Mouse (Mus musculus) erythroblast, embryonic 14.5 days (primary cell): ENCODE results near the gene Gdf10. TPM values are rescaled to one million over a fixed set of nuclear protein-coding genes. Genes with fewer than 3 reads are reported as not detected.

Experiments
- H3K27me3 ChIP-seq: 2 replicates; pipeline ENCODE4 v1.6.1; 2012; ENCODE audit warnings: inconsistent platforms; ENCODE audit not compliant: control insufficient read depth
- H3K36me3 ChIP-seq: 2 replicates; pipeline ENCODE4 v1.6.1; 2012; ENCODE audit warnings: mild to moderate bottlenecking, inconsistent platforms; ENCODE audit not compliant: control insufficient read depth
- H3K4me1 ChIP-seq: 2 replicates; pipeline ENCODE4 v1.6.1; 2012; ENCODE audit warnings: inconsistent platforms; ENCODE audit not compliant: control insufficient read depth
- H3K4me3 ChIP-seq: replicated peaks from 2 replicates; pipeline ENCODE3; 2012; ENCODE audit warnings: moderate library complexity, mild to moderate bottlenecking, inconsistent platforms
- H3K9me3 ChIP-seq: 2 replicates; pipeline ENCODE4 v1.6.1; 2012; ENCODE audit warnings: low read length, inconsistent platforms, mixed read lengths; ENCODE audit not compliant: control insufficient read depth
- GATA1 ChIP-seq: IDR thresholded peaks from 2 replicates; pipeline ENCODE4 v1.6.1; 2012; ENCODE audit warnings: low read length, inconsistent platforms, mixed read lengths
- TAL1 ChIP-seq: IDR thresholded peaks from 3 replicates; pipeline ENCODE4 v1.6.1; 2012; ENCODE audit warnings: low read length, inconsistent platforms, mixed read lengths
- polyA plus RNA-seq: library from polyadenylated mRNA; stranded (reverse); fragments of >175 nt; gene quantifications from 2 replicates; pipeline ENCODE4 v1.2.3, GENCODE M21; 2012

Gene Gdf10
- not detected in 2 replicates for polyA plus RNA-seq

- H3K27me3 ChIP-seq: peaks cover 39% of the 10 kb centered on the region
- TF ChIP-seq GATA1 (no peak), TAL1 (no peak)
- H3K36me3 ChIP-seq: no peaks in the 10 kb centered on the region
- peak within 1 kb of the TSS; percentile 30 for H3K4me3 ChIP-seq
- H3K9me3 ChIP-seq: no peaks in the 10 kb centered on the region
- no peaks in the 10 kb centered on the region for H3K4me1 ChIP-seq
Measured at GRCm38 (mm10) chr14:33923168-33924070, at the start of gene Gdf10. Gene Gdf10, plus strand, starts transcription at chr14:33923587.

- Histone ChIP-seq H3K4me1 (no peaks in the 10 kb centered on the region), H3K4me3 (no peak overlapping the region), H3K36me3 (no peaks in the 10 kb centered on the region), H3K27me3 (no peaks in the 10 kb centered on the region), H3K9me3 (peaks cover 2% of the 10 kb centered on the region; the same call in 1 of the 2 replicates)
- TF ChIP-seq TAL1 (no peak), GATA1 (no peak)
Measured at GRCm38 (mm10) chr14:33878826-33879225, 44.6 kb upstream of the Gdf10 start.

- Histone ChIP-seq H3K9me3 (peaks cover 2% of the 10 kb centered on the region; the same call in 1 of the 2 replicates), H3K4me3 (no peak overlapping the region), H3K4me1 (no peaks in the 10 kb centered on the region), H3K27me3 (no peaks in the 10 kb centered on the region), H3K36me3 (no peaks in the 10 kb centered on the region)
- no peak for TF ChIP-seq TAL1
- TF ChIP-seq GATA1: no peak
Measured at GRCm38 (mm10) chr14:33880236-33880635, 43.2 kb upstream of the Gdf10 start.

- peaks cover 2% of the 10 kb centered on the region; the same call in 1 of the 2 replicates for H3K9me3 ChIP-seq
- no peaks in the 10 kb centered on the region for H3K36me3 ChIP-seq
- H3K27me3 ChIP-seq: no peaks in the 10 kb centered on the region
- no peak for TF ChIP-seq TAL1
- no peak for TF ChIP-seq GATA1
- H3K4me1 ChIP-seq: no peaks in the 10 kb centered on the region
- H3K4me3 ChIP-seq: no peak overlapping the region
Measured at GRCm38 (mm10) chr14:33881471-33881870, 41.9 kb upstream of the Gdf10 start.

- Histone ChIP-seq H3K27me3 (no peaks in the 10 kb centered on the region), H3K4me3 (no peak overlapping the region), H3K4me1 (no peaks in the 10 kb centered on the region), H3K36me3 (no peaks in the 10 kb centered on the region), H3K9me3 (peaks cover 2% of the 10 kb centered on the region; the same call in 1 of the 2 replicates)
- TF ChIP-seq GATA1: no peak
- TF ChIP-seq TAL1: no peak
Measured at GRCm38 (mm10) chr14:33883046-33883445, 40.3 kb upstream of the Gdf10 start.

GRCm38 (mm10) chr14:33885466-33885865 lies 37.9 kb upstream of the Gdf10 start:
- TF ChIP-seq GATA1: no peak
- no peak for TF ChIP-seq TAL1
- H3K9me3 ChIP-seq: peaks cover 2% of the 10 kb centered on the region; the same call in 1 of the 2 replicates
- H3K27me3 ChIP-seq: no peaks in the 10 kb centered on the region
- no peaks in the 10 kb centered on the region for H3K4me1 ChIP-seq
- no peak overlapping the region for H3K4me3 ChIP-seq
- no peaks in the 10 kb centered on the region for H3K36me3 ChIP-seq

GRCm38 (mm10) chr14:33888387-33889035 lies 34.9 kb upstream of the Gdf10 start:
- H3K4me3 ChIP-seq: no peak overlapping the region
- peaks cover 2% of the 10 kb centered on the region; the same call in 1 of the 2 replicates for H3K9me3 ChIP-seq
- no peak for TF ChIP-seq TAL1
- no peak for TF ChIP-seq GATA1
- no peaks in the 10 kb centered on the region for H3K4me1 ChIP-seq
- no peaks in the 10 kb centered on the region for H3K36me3 ChIP-seq
- H3K27me3 ChIP-seq: no peaks in the 10 kb centered on the region

- Histone ChIP-seq H3K36me3 (no peaks in the 10 kb centered on the region), H3K4me3 (no peak overlapping the region), H3K4me1 (no peaks in the 10 kb centered on the region), H3K27me3 (no peaks in the 10 kb centered on the region), H3K9me3 (peaks cover 2% of the 10 kb centered on the region; the same call in 1 of the 2 replicates)
- TF ChIP-seq TAL1: no peak
- no peak for TF ChIP-seq GATA1
Measured at GRCm38 (mm10) chr14:33889971-33890370, 33.4 kb upstream of the Gdf10 start.

- H3K27me3 ChIP-seq: no peaks in the 10 kb centered on the region
- no peaks in the 10 kb centered on the region for H3K36me3 ChIP-seq
- H3K9me3 ChIP-seq: peaks cover 2% of the 10 kb centered on the region; the same call in 1 of the 2 replicates
- no peak for TF ChIP-seq TAL1
- TF ChIP-seq GATA1: no peak
- no peaks in the 10 kb centered on the region for H3K4me1 ChIP-seq
- H3K4me3 ChIP-seq: no peak overlapping the region
Measured at GRCm38 (mm10) chr14:33891507-33891906, 31.9 kb upstream of the Gdf10 start.
